Mouse (Mus musculus) intestine, postnatal 0 days (tissue): ENCODE data around the gene Il22ra2. TPM values are rescaled to one million over a fixed set of nuclear protein-coding genes. Genes with fewer than 3 reads are reported as not detected.
A peak's percentile ranks its signal among the peaks of the same experiment; 100 is the strongest.
"Not testable (repeated sequence)": the region's sequence is repeated elsewhere in the genome, so short reads cannot be mapped to it uniquely, and the experiment has no call there.

ENCODE experiments used
- ATAC-seq: fragments of 200-750 bp; cut with Nextera tagmentation; 2 replicates; pipeline ENCODE4 v1.8.0; 2017; ENCODE audit warnings: mild to moderate bottlenecking, moderate TSS enrichment, moderate library complexity
- H3K27ac ChIP-seq: fragments of 300-500 bp; sonication (generic); 2 replicates; pipeline ENCODE4 v1.5.1; 2014; ENCODE audit warnings: mild to moderate bottlenecking, low read depth, low read length, moderate library complexity
- H3K27me3 ChIP-seq: fragments of 300-500 bp; sonication (generic); replicated peaks from 2 replicates; pipeline ENCODE4 v1.6.1; 2014; ENCODE audit warnings: low read length, mixed read lengths; ENCODE audit not compliant: control insufficient read depth, insufficient read depth
- H3K36me3 ChIP-seq: fragments of 300-500 bp; sonication (generic); 2 replicates; pipeline ENCODE4 v1.6.1; 2014; ENCODE audit warnings: mild to moderate bottlenecking, moderate library complexity; ENCODE audit not compliant: control insufficient read depth, insufficient read depth
- H3K4me1 ChIP-seq: fragments of 300-500 bp; sonication (generic); replicated peaks from 2 replicates; pipeline ENCODE4 v1.6.1; 2014; ENCODE audit warnings: antibody characterized with exemption, low read length, mixed read lengths; ENCODE audit not compliant: control insufficient read depth, insufficient read depth
- H3K4me2 ChIP-seq: fragments of 300-500 bp; sonication (generic); replicated peaks from 2 replicates; pipeline ENCODE4 v1.6.1; 2014; ENCODE audit warnings: low read depth, mild to moderate bottlenecking, moderate library complexity
- H3K4me3 ChIP-seq: fragments of 300-500 bp; sonication (generic); 2 replicates; pipeline ENCODE4 v1.5.1; 2014; ENCODE audit warnings: low read depth, low read length
- H3K9ac ChIP-seq: fragments of 300-500 bp; sonication (generic); 2 replicates; pipeline ENCODE4 v1.6.1; 2014; ENCODE audit warnings: mild to moderate bottlenecking, low read depth, low read length
- H3K9me3 ChIP-seq: fragments of 300-500 bp; sonication (generic); 2 replicates; pipeline ENCODE4 v1.6.1; 2016; ENCODE audit warnings: mixed run types; ENCODE audit not compliant: control insufficient read depth
- CTCF ChIP-seq: sonication (generic); IDR thresholded peaks from 2 replicates; pipeline ENCODE4 v1.5.1; 2016; ENCODE audit warnings: low read depth, mild to moderate bottlenecking, control low read depth, antibody characterized with exemption, moderate library complexity
- WGBS: fragments of 180-500 bp; shearing (Covaris S2); extraction: QIAGEN DNeasy Blood & Tissue Kit; methylation state at CpG from one replicate; pipeline ENCODE4 v1.1.7; 2014; 5-methylcytosine and 5-hydroxymethylcytosine counted together
- polyA plus RNA-seq: library from polyadenylated mRNA; unstranded; fragments of >200 nt; fragmentation: Nextera tagmentation; extraction: Ambion mirVana; gene quantifications from 2 replicates; pipeline ENCODE4 v1.2.1, GENCODE M21; 2015

The Il22ra2 gene
- polyA plus RNA-seq, 1 experiment from 2014 or later = 0.18 TPM

DNA sequence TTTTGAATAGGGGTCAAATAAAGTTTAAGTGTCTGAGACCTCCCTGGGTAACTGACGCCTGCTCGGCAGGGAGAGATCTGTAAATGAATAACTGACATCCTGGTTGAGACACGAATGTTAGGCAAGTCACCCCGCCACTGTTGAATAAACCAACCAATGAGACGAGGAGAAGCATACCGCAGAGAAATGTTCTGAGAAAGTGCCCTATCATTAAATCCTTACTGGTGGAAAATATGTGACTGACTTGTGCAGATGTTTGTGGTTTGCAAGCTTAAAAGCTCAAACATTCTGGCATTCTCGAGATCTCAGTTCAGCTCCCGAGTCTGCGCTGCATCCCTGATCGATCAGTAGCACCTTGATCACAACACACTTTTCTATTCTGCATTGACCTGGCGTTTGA, 23.7 kb upstream of the Il22ra2 start:
- no peaks in the 10 kb centered on the region for H3K27me3 ChIP-seq
- peak; percentile 51; the same call in 1 of the 2 replicates for ATAC-seq
- H3K27ac ChIP-seq = no peak overlapping the region

GRCm38 (mm10) chr10:19599331-19600092, 22.3 kb upstream of the Il22ra2 start:
- WGBS = 70% methylated on average over 6 of the region's 6 CpGs
- H3K9me3 ChIP-seq = no peaks in the 10 kb centered on the region

More for the DNA sequence above, 23.7 kb upstream of the Il22ra2 start:
- no peak overlapping the region for H3K4me3 ChIP-seq
- TF ChIP-seq CTCF = no peak
- WGBS = 51% methylated on average over 11 of the region's 11 CpGs
- no peak overlapping the region for H3K4me2 ChIP-seq
- H3K4me1 ChIP-seq = 0 out of 2 replicates have a peak, but pooled peaks cover 2% of the 10 kb centered on the region
- H3K9ac ChIP-seq = no peak overlapping the region
- H3K36me3 ChIP-seq = peaks cover 42% of the 10 kb centered on the region
- no peaks in the 10 kb centered on the region for H3K9me3 ChIP-seq

DNA sequence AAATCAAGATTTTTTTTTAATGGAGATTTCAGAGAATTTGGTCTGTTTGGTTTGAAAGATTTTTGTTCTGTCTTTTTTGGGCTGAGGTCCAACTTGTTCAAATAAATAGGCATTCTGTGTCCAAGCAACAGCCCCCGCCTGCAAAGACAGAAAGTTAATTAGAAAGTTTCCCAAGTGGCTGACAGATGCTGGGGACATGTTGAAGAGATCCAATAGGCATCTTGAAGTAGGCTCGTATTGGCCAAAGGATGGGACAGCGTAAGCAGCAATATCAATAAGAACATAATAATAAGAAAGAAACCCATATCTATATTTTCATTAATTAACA, 21.7 kb upstream of the Il22ra2 start:
- H3K36me3 ChIP-seq = peaks cover 60% of the 10 kb centered on the region

More at GRCm38 (mm10) chr10:19599331-19600092, 22.3 kb upstream of the Il22ra2 start:
- no peak overlapping the region for H3K4me2 ChIP-seq
- H3K4me3 ChIP-seq = no peak overlapping the region
- no peak for TF ChIP-seq CTCF
- H3K27ac ChIP-seq = peak overlapping the region; percentile 50; the same call in 1 of the 2 replicates
- no peak overlapping the region for H3K9ac ChIP-seq
- no peaks in the 10 kb centered on the region for H3K4me1 ChIP-seq
- peaks cover 55% of the 10 kb centered on the region for H3K36me3 ChIP-seq
- no peak for ATAC-seq
- no peaks in the 10 kb centered on the region for H3K27me3 ChIP-seq

GRCm38 (mm10) chr10:19601502-19601901, 20.3 kb upstream of the Il22ra2 start:
- peak; percentile 78 for TF ChIP-seq CTCF
- not testable (repeated sequence) for ATAC-seq, H3K4me2 ChIP-seq, H3K9ac ChIP-seq, H3K9me3 ChIP-seq, H3K4me3 ChIP-seq, H3K4me1 ChIP-seq, H3K27ac ChIP-seq, H3K27me3 ChIP-seq
- peaks cover 71% of the 10 kb centered on the region for H3K36me3 ChIP-seq
- 20% methylated on average over 1 of the region's 1 CpGs for WGBS

More for the DNA sequence above, 21.7 kb upstream of the Il22ra2 start:
- no peaks in the 10 kb centered on the region for H3K9me3 ChIP-seq
- no peaks in the 10 kb centered on the region for H3K4me1 ChIP-seq
- 87% methylated on average over 3 of the region's 3 CpGs for WGBS
- H3K4me3 ChIP-seq = no peak overlapping the region
- no peak for TF ChIP-seq CTCF
- no peak for ATAC-seq
- no peaks in the 10 kb centered on the region for H3K27me3 ChIP-seq
- no peak overlapping the region for H3K9ac ChIP-seq
- H3K4me2 ChIP-seq = no peak overlapping the region
- H3K27ac ChIP-seq = no peak overlapping the region

GRCm38 (mm10) chr10:19603231-19603630, 18.6 kb upstream of the Il22ra2 start:
- Histone ChIP-seq H3K27ac (no peak overlapping the region), H3K4me2 (no peak overlapping the region), H3K27me3 (no peaks in the 10 kb centered on the region), H3K4me3 (no peak overlapping the region), H3K9me3 (no peaks in the 10 kb centered on the region), H3K4me1 (no peaks in the 10 kb centered on the region), H3K9ac (no peak overlapping the region), H3K36me3 (peaks cover 86% of the 10 kb centered on the region)
- no peak for TF ChIP-seq CTCF
- 87% methylated on average over 6 of the region's 6 CpGs for WGBS
- ATAC-seq = no peak

- Histone ChIP-seq H3K9me3 (no peaks in the 10 kb centered on the region), H3K4me1 (no peaks in the 10 kb centered on the region), H3K27ac (no peak overlapping the region), H3K4me3 (no peak overlapping the region), H3K36me3 (peaks cover 63% of the 10 kb centered on the region), H3K4me2 (no peak overlapping the region), H3K27me3 (no peaks in the 10 kb centered on the region), H3K9ac (no peak overlapping the region)
- WGBS = 72% methylated on average over 14 of the region's 14 CpGs
- ATAC-seq = no peak
- TF ChIP-seq CTCF = no peak
Observed at GRCm38 (mm10) chr10:19609125-19609524, 12.7 kb upstream of the Il22ra2 start.
